Mouse (Mus musculus) lung, adult 2 months (tissue): ENCODE results near the gene Syt1. TPM values are rescaled to one million over a fixed set of nuclear protein-coding genes. Genes with fewer than 3 reads are reported as not detected.

Source experiments
- DNase-seq: peaks from one replicate; pipeline ENCODE4 v3.0.0; 2022
- H3K4me1 ChIP-seq: fragments of 200-500 bp; 2 replicates; pipeline ENCODE4 v1.6.1; 2011; ENCODE audit warnings: low read length; ENCODE audit not compliant: control insufficient read depth, insufficient read depth
- H3K4me3 ChIP-seq: fragments of 200-500 bp; replicated peaks from 2 replicates; pipeline ENCODE3; 2011; ENCODE audit warnings: low read depth, mild to moderate bottlenecking, control low read depth, low read length; ENCODE audit errors: extremely low read depth
- CTCF ChIP-seq: fragments of 200-500 bp; IDR thresholded peaks from 2 replicates; pipeline ENCODE4 v1.5.1; 2011; ENCODE audit warnings: mild to moderate bottlenecking, low read length, control low read depth; ENCODE audit not compliant: insufficient read depth
- POLR2A ChIP-seq: fragments of 200-500 bp; IDR thresholded peaks from 2 replicates; pipeline ENCODE4 v1.6.1; 2011; ENCODE audit warnings: low read depth, mild to moderate bottlenecking, control low read depth, low read length, borderline replicate concordance; ENCODE audit errors: extremely low read depth
- WGBS: fragments of 180-500 bp; shearing (Covaris S2); methylation state at CpG from one replicate; pipeline ENCODE4 v1.1.7; 2018; 5-methylcytosine and 5-hydroxymethylcytosine counted together
- polyA plus RNA-seq: library from polyadenylated mRNA; depleted of rRNA; stranded (reverse); fragments of >200 nt; gene quantifications from 2 replicates; pipeline ENCODE4 v1.2.3, GENCODE M21; 2012

Syt1 gene
- polyA plus RNA-seq, 1 experiment = 0.17 TPM

DNA sequence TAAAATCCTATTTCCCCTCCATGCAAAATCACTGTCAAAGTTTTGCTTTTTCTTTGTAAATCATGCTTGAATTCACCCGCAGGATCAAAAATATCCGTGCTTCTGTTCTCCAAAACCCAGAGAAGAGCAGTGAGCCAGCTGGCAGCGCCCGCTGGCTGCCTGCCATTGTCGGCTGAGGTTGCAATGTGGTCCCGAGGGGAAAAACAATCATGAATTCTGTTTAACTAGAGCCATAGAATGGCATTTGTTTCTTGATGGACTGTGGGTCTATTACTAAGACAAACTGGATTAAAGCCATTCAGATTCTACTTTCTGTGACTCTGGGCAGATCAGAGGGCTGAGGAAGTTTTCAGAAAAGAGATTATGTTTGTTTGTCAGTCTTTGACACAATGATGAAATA is 31.1 kb downstream of the Syt1 start:
- 54% methylated on average over 6 of the region's 6 CpGs for WGBS
- no peak for TF ChIP-seq CTCF
- TF ChIP-seq POLR2A = no peak
- no peak overlapping the region for H3K4me3 ChIP-seq
- no peak for DNase-seq
- no peaks in the 10 kb centered on the region for H3K4me1 ChIP-seq

DNA sequence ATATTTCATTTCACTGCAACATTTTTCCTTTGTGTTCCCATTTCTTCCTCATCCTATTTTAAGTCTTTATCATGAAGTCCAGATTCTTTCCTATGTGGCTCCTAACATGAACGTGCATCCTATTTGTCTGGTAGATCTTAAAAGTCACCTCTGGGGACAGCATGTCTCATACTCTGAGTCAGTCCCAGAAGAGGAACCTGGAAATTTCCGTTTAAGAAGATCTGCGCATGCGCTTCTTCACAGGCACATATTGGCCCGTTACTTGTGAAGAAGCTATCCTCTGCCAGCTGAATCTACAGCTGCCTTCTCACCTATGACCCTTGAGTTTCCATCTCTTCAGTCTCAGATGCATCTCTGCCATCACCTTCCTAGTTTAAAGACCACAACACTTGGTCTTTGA is 55.8 kb downstream of the Syt1 start:
- no peak for DNase-seq
- H3K4me1 ChIP-seq = no peaks in the 10 kb centered on the region
- TF ChIP-seq CTCF (no peak), POLR2A (no peak)
- no peak overlapping the region for H3K4me3 ChIP-seq
- 89% methylated on average over 5 of the region's 5 CpGs for WGBS

DNA sequence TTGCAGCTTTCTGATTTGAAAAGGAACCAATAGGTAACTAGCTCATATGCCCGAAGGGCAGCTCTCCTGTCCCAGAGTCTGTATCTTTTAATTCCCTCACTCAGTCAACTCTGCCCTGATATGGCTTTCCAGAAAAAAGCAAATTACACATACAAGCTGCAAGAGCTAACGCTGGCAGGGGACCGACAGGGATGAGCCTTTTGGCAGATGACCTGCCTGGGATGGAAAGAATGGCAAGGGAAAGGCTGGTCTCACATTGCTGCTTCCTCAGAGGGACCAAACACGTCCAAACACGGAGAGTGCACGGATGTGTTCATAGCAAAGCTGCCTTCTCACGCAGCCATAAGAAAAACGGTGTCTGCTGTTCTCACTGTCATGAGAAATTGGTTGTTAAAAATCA is 58.6 kb downstream of the Syt1 start:
- WGBS = 77% methylated on average over 8 of the region's 8 CpGs
- TF ChIP-seq CTCF (no peak), POLR2A (no peak)
- H3K4me1 ChIP-seq = no peaks in the 10 kb centered on the region

DNA sequence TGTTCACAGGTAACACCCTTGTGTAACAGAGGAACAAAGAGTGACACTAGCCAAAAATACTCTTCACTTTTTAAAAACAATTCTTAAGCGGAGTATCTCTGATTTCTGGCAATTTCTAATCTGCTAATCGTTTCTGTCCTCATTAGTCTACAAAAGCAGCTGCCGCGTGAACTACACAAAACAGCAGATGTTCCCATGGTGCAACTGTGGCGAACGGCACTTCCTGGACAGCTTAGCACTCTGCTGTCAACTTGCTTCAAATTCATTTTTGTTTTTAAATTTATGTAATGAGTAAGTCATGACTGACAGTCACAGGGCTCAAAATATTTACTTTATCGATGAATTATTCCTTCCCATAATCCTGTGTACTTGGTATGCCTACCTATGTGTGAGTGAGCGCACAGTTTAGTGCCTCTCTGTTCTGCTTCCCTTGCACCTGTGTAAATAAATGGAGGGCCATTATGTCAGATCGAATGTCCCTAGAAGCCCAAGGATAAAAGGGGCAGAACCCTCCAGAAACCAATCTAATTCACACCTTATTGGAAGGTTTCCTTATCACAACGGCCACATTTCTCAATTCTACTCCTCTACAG is 73.8 kb downstream of the Syt1 start:
- WGBS = 65% methylated on average over 10 of the region's 10 CpGs
- Histone ChIP-seq H3K4me1 (no peaks in the 10 kb centered on the region), H3K4me3 (no peak overlapping the region)
- no peak for DNase-seq
- TF ChIP-seq CTCF = no peak
- TF ChIP-seq POLR2A = no peak

More for the DNA sequence above, 58.6 kb downstream of the Syt1 start:
- DNase-seq = no peak
- H3K4me3 ChIP-seq = no peak overlapping the region

DNA sequence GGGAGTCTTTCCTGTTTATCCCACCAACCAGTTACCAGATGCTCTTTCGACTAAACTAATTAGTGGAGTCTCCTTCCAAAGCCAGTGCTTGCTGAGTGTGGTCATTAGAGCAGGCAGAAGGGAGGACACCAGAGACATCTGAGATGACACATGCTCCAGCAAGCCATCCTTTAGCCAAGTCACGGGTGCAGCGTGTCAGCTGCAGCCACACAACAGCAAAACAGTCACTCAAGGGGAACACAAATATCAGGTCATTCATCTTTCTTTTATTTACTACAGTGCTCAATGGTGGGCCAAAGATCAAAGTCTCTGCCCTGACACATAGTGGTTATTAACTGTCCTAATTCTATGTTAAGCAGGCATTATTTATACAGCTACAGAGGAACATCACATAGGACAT is 80.5 kb downstream of the Syt1 start:
- H3K4me3 ChIP-seq = no peak overlapping the region
- no peaks in the 10 kb centered on the region for H3K4me1 ChIP-seq
- 61% methylated on average over 3 of the region's 3 CpGs for WGBS
- no peak for TF ChIP-seq POLR2A
- no peak for TF ChIP-seq CTCF
- DNase-seq = no peak

DNA sequence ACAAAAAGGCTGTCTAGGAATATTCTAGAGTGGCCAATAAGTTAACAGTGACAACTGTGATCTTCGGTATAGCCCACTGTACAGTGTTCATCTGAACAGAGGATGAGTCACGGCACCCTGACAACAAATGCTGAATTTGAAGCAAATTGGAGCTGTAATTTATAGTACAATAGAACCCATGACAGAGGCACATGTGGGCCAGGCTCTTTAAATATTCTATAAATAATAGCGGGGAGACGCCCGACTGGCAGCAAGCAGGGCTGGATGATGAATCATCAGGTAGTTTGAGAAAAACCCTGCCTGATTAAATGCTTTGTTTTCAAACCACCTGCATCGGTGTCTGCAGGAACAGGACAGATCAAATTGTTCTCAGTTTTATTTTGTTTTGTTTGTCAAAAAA is 81.1 kb downstream of the Syt1 start:
- no peaks in the 10 kb centered on the region for H3K4me1 ChIP-seq
- TF ChIP-seq CTCF = no peak
- TF ChIP-seq POLR2A = no peak
- 85% methylated on average over 6 of the region's 6 CpGs for WGBS
- H3K4me3 ChIP-seq = no peak overlapping the region
- DNase-seq = no peak

DNA sequence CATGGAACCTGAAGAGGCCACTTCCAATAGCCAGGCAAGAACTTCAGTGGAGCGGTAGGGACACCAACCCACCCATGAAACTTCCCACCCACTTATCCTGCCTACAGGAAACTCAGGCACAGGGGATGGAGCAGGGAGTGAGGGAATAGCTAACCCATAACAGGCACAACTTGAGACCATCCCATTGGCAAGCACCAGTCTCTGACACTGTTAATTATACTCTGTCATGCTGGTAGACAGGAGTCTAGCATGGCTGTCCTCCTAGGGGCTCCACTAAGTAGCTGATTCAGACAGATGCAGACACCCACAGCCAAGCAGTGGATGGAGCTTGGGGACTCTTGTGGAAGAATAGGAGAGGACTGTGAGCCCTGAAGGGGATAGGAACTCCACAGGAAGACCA is 105.5 kb downstream of the Syt1 start:
- DNase-seq = no peak
- no peak for TF ChIP-seq CTCF
- TF ChIP-seq POLR2A = no peak
- Histone ChIP-seq H3K4me3 (no peak overlapping the region), H3K4me1 (no peaks in the 10 kb centered on the region)
- WGBS = 100% methylated on average over 1 of the region's 1 CpGs

DNA sequence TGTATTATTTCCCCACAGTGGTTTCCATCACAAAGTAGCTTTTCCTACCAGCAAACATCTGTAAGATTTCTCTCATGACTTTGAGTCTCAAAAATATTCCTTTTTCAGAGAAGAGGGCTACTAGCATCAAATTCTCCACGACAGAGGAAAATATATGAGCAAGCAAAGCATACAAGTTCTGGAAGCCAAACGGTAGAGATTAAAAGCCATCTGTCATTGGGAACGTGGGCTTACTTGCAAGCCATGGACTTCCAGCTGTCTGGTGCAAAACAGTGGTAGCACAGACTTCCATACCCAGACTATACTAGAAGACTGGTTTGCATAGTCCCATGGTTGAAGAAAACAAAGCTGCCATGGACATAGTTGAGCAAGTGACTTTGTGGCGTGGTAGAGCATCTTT is 106.4 kb downstream of the Syt1 start:
- DNase-seq = no peak
- 66% methylated on average over 4 of the region's 4 CpGs for WGBS

DNA sequence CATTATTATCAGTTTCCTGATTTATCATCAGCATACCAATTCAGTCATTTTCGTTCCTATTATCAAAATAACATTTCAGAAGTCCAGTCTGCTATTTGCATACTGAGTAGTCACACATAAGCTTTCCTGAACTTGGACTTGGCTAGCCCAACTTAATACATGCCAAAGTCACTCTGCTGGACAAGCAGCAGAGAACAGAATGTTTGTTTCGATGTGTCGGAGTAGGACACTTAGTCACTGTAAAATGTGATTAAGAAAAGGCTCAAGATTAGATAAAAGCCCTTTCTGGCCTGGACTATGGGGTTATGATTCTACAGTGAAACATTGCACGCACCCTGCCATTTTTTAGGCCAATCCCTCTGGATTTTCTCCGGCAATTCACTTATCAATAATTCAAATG is 114.3 kb downstream of the Syt1 start:
- Histone ChIP-seq H3K4me1 (no peaks in the 10 kb centered on the region), H3K4me3 (no peak overlapping the region)
- 64% methylated on average over 5 of the region's 5 CpGs for WGBS
- DNase-seq = no peak
- TF ChIP-seq POLR2A (no peak), CTCF (no peak)

More for the DNA sequence above, 106.4 kb downstream of the Syt1 start:
- TF ChIP-seq POLR2A (no peak), CTCF (no peak)
- Histone ChIP-seq H3K4me1 (no peaks in the 10 kb centered on the region), H3K4me3 (no peak overlapping the region)

DNA sequence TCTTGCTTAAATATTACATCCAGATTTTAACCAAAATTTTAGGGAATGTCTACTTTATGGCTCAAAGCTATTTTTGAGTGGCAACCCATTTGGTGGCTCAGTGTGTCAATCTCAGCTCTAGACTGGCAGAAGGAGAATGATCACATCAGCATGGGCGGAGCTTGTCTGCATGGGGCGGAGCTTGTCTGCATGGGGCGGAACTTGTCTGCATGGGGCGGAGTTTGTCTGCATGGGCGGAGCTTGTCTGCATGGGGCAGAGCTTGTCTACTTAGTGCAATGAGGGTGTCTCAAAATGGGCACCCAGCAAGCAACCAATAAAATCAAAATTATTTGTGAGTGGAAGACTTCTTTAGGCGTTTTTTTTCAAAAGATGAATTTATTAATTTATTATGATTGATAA is 117.5 kb downstream of the Syt1 start:
- H3K4me3 ChIP-seq = no peak overlapping the region
- WGBS = 91% methylated on average over 6 of the region's 6 CpGs
- DNase-seq = no peak
- no peaks in the 10 kb centered on the region for H3K4me1 ChIP-seq
- TF ChIP-seq CTCF = no peak
- no peak for TF ChIP-seq POLR2A

DNA sequence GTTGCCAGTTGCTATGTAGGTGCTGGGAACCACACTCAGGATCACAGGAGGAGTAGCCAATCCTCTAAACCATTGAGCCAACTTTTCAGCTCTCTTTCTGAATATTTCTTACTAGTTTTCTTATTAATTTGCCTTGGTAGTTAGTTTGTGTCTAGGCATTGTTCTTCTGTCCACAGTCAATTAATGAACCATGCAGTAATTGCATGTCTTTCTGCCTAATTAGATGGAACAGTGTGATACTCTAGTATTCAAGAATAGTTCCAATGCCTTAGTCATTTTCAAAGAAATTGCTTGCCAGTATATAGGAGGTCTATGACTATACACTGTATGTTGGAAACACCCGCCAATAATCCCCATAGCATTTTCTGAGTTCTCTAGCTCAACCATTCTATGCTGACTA is 118.3 kb downstream of the Syt1 start:
- no peak for DNase-seq
- 95% methylated on average over 1 of the region's 1 CpGs for WGBS
- no peak overlapping the region for H3K4me3 ChIP-seq
- TF ChIP-seq CTCF (no peak), POLR2A (no peak)
- H3K4me1 ChIP-seq = no peaks in the 10 kb centered on the region
